Mouse (Mus musculus) forebrain, postnatal 0 days (tissue): ENCODE measurements around the gene Opa1. TPM values are rescaled to one million over a fixed set of nuclear protein-coding genes. Genes with fewer than 3 reads are reported as not detected.

Source experiments
- ATAC-seq: fragments of 200-750 bp; cut with Nextera tagmentation; 2 replicates; pipeline ENCODE4 v1.8.0; 2017; ENCODE audit warnings: mild to moderate bottlenecking, moderate library complexity
- DNase-seq: peaks from one replicate; pipeline ENCODE4 v3.0.0-alpha.2; 2015
- H3K27ac ChIP-seq: fragments of 300-500 bp; sonication (generic); 2 replicates; pipeline ENCODE4 v1.5.1; 2014; ENCODE audit warnings: low read depth, mild to moderate bottlenecking, antibody characterized with exemption, low read length, moderate library complexity, mixed read lengths
- H3K27me3 ChIP-seq: fragments of 300-500 bp; sonication (generic); 2 replicates; pipeline ENCODE4 v1.6.1; 2014; ENCODE audit warnings: mild to moderate bottlenecking, low read length, mixed read lengths; ENCODE audit not compliant: insufficient read depth
- H3K36me3 ChIP-seq: fragments of 300-500 bp; sonication (generic); 2 replicates; pipeline ENCODE4 v1.6.1; 2014; ENCODE audit warnings: mild to moderate bottlenecking, moderate library complexity; ENCODE audit not compliant: insufficient read depth
- H3K4me1 ChIP-seq: fragments of 300-500 bp; sonication (generic); 2 replicates; pipeline ENCODE4 v1.6.1; 2014; ENCODE audit warnings: antibody characterized with exemption; ENCODE audit not compliant: insufficient read depth
- H3K4me2 ChIP-seq: fragments of 300-500 bp; sonication (generic); 2 replicates; pipeline ENCODE4 v1.6.1; 2014; ENCODE audit warnings: low read depth, mild to moderate bottlenecking, moderate library complexity
- H3K4me3 ChIP-seq: fragments of 300-500 bp; sonication (generic); 2 replicates; pipeline ENCODE4 v1.5.1; 2014; ENCODE audit warnings: low read depth, low read length, mixed read lengths
- H3K9ac ChIP-seq: fragments of 300-500 bp; sonication (generic); 2 replicates; pipeline ENCODE4 v1.6.1; 2014; ENCODE audit warnings: mild to moderate bottlenecking
- H3K9me3 ChIP-seq: fragments of 300-500 bp; sonication (generic); 2 replicates; pipeline ENCODE4 v1.6.1; 2016; ENCODE audit warnings: low read length
- CTCF ChIP-seq: sonication (generic); IDR thresholded peaks from 2 replicates; pipeline ENCODE4 v1.5.1; 2016; ENCODE audit warnings: antibody characterized with exemption, control low read depth, low read depth
- WGBS: fragments of 180-500 bp; shearing (Covaris S2); extraction: QIAGEN DNeasy Blood & Tissue Kit; methylation state at CpG from one replicate; pipeline ENCODE4 v1.1.7; 2014; 5-methylcytosine and 5-hydroxymethylcytosine counted together
- polyA plus RNA-seq: library from polyadenylated mRNA; unstranded; fragments of >200 nt; fragmentation: Nextera tagmentation; extraction: Ambion mirVana; gene quantifications from 2 replicates; pipeline ENCODE4 v1.2.1, GENCODE M21; 2015
- total RNA-seq: library from RNA; depleted of rRNA; stranded (reverse); fragments of >200 nt; gene quantifications from 2 replicates; pipeline ENCODE4 v1.2.3, GENCODE M21; 2014

The Opa1 gene
- total and polyA plus RNA-seq, 2 experiments from 2014 or later, result 42.8 to 99.9 TPM

- H3K27ac ChIP-seq, result no peak overlapping the region
- H3K36me3 ChIP-seq, result no peaks in the 10 kb centered on the region
- 87% methylated on average over 6 of the region's 6 CpGs for WGBS
- TF ChIP-seq CTCF, result no peak
- ATAC-seq, result no peak
- no peak overlapping the region for H3K4me3 ChIP-seq
- peaks cover 8% of the 10 kb centered on the region; the same call in 1 of the 2 replicates for H3K4me1 ChIP-seq
- H3K4me2 ChIP-seq, result no peak overlapping the region
- no peak overlapping the region for H3K9ac ChIP-seq
- no peaks in the 10 kb centered on the region; the same call in 1 of the 2 replicates for H3K27me3 ChIP-seq
- no peak for DNase-seq
- no peaks in the 10 kb centered on the region for H3K9me3 ChIP-seq
Measured at GRCm38 (mm10) chr16:29663042-29663758, 84.1 kb downstream of the Opa1 start.

GRCm38 (mm10) chr16:29664392-29664791 is 85.3 kb downstream of the Opa1 start:
- H3K36me3 ChIP-seq, result no peaks in the 10 kb centered on the region
- no peak for ATAC-seq
- TF ChIP-seq CTCF, result no peak
- no peak overlapping the region for H3K4me3 ChIP-seq
- no peak overlapping the region for H3K9ac ChIP-seq
- 77% methylated on average over 4 of the region's 4 CpGs for WGBS
- no peak overlapping the region for H3K4me2 ChIP-seq
- DNase-seq, result no peak
- no peak overlapping the region for H3K27ac ChIP-seq
- H3K27me3 ChIP-seq, result no peaks in the 10 kb centered on the region; the same call in 1 of the 2 replicates
- no peaks in the 10 kb centered on the region for H3K9me3 ChIP-seq
- H3K4me1 ChIP-seq, result no peaks in the 10 kb centered on the region

- Histone ChIP-seq H3K9ac (no peak overlapping the region), H3K27ac (no peak overlapping the region), H3K27me3 (no peaks in the 10 kb centered on the region; the same call in 1 of the 2 replicates), H3K9me3 (no peaks in the 10 kb centered on the region), H3K4me3 (no peak overlapping the region), H3K4me1 (no peaks in the 10 kb centered on the region), H3K36me3 (no peaks in the 10 kb centered on the region), H3K4me2 (no peak overlapping the region)
- WGBS, result 11% methylated on average over 17 of the region's 17 CpGs
- DNase-seq (no peak), ATAC-seq (peak; percentile 27; the same call in 1 of the 2 replicates)
- TF ChIP-seq CTCF, result no peak
Measured at GRCm38 (mm10) chr16:29666991-29667701, 88.0 kb downstream of the Opa1 start.

GRCm38 (mm10) chr16:29667702-29668061 is 88.5 kb downstream of the Opa1 start:
- no peak for ATAC-seq
- 18% methylated on average over 5 of the region's 5 CpGs for WGBS

GRCm38 (mm10) chr16:29668451-29668850 is 89.3 kb downstream of the Opa1 start:
- WGBS, result 72% methylated on average over 12 of the region's 12 CpGs
- no peaks in the 10 kb centered on the region for H3K36me3 ChIP-seq
- no peak overlapping the region for H3K4me3 ChIP-seq
- DNase-seq (no peak), ATAC-seq (no peak)
- H3K27ac ChIP-seq, result no peak overlapping the region
- no peak overlapping the region for H3K4me2 ChIP-seq
- H3K4me1 ChIP-seq, result no peaks in the 10 kb centered on the region
- H3K27me3 ChIP-seq, result no peaks in the 10 kb centered on the region; the same call in 1 of the 2 replicates
- no peak for TF ChIP-seq CTCF
- H3K9ac ChIP-seq, result no peak overlapping the region
- no peaks in the 10 kb centered on the region for H3K9me3 ChIP-seq

More at GRCm38 (mm10) chr16:29667702-29668061, 88.5 kb downstream of the Opa1 start:
- H3K36me3 ChIP-seq, result no peaks in the 10 kb centered on the region
- H3K27ac ChIP-seq, result no peak overlapping the region
- H3K4me1 ChIP-seq, result no peaks in the 10 kb centered on the region
- no peak for DNase-seq
- no peaks in the 10 kb centered on the region; the same call in 1 of the 2 replicates for H3K27me3 ChIP-seq
- TF ChIP-seq CTCF, result no peak
- no peak overlapping the region for H3K4me3 ChIP-seq
- H3K9me3 ChIP-seq, result no peaks in the 10 kb centered on the region
- H3K9ac ChIP-seq, result no peak overlapping the region
- no peak overlapping the region for H3K4me2 ChIP-seq

- DNase-seq, result no peak
- Histone ChIP-seq H3K4me3 (no peak overlapping the region), H3K4me2 (no peak overlapping the region), H3K36me3 (no peaks in the 10 kb centered on the region), H3K27me3 (no peaks in the 10 kb centered on the region; the same call in 1 of the 2 replicates), H3K9ac (no peak overlapping the region), H3K4me1 (no peaks in the 10 kb centered on the region), H3K27ac (no peak overlapping the region), H3K9me3 (no peaks in the 10 kb centered on the region)
- WGBS, result 98% methylated on average over 3 of the region's 3 CpGs
- ATAC-seq, result no peak
- TF ChIP-seq CTCF, result no peak
Measured at GRCm38 (mm10) chr16:29670806-29671205, 91.7 kb downstream of the Opa1 start.

- no peak overlapping the region for H3K4me2 ChIP-seq
- no peak for TF ChIP-seq CTCF
Measured at GRCm38 (mm10) chr16:29673230-29673629, 94.1 kb downstream of the Opa1 start.

More at GRCm38 (mm10) chr16:29673230-29673629, 94.1 kb downstream of the Opa1 start:
- ATAC-seq (no peak), DNase-seq (no peak)
- Histone ChIP-seq H3K27me3 (no peaks in the 10 kb centered on the region), H3K9ac (no peak overlapping the region), H3K4me1 (no peaks in the 10 kb centered on the region), H3K4me3 (no peak overlapping the region), H3K27ac (no peak overlapping the region), H3K36me3 (no peaks in the 10 kb centered on the region), H3K9me3 (no peaks in the 10 kb centered on the region)
- 96% methylated on average over 3 of the region's 3 CpGs for WGBS
